Mouse (Mus musculus): ENCODE results near the gene Rassf3. TPM values are rescaled to one million over a fixed set of nuclear protein-coding genes. Genes with fewer than 3 reads are reported as not detected.
A peak's percentile ranks its signal among the peaks of the same experiment; 100 is the strongest.

Rassf3 gene
- polyA plus RNA-seq, 1 experiment from 2014 or later = 5.8 TPM

DNA sequence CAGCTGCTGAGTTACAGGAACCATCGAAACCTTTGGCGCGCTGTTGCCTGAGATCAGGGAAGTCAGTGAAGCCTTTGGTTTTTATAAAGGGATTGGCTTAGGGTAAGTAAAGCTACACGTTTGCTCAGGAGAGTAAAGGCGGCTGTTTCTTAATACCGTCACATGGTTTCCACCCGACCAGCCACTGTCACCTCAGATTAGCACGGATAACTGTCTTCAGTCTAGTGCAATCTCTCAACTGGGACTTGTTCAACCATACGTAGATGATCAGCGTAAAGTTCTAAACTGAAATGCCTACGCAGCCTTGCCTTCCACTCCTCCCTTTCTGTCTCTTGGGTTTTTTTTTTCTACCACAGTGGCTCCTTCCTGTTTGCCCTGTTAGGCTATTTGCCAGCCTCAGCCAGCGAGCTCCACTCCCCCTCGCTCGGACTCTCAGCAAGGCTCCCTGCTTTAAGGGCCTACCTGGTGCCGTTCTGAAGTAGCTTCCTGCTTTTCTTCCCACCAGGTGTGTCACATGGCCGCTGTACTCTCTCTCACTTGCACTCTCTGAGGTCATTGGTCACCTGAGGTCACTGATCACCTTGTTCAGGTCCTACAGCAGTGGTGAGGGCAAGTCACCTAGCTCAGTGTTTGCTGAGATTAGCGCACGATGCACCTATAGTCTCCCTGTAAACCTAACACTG is 107.2 kb downstream of the Rassf3 start:
- ATAC-seq (ENCODE audit: low FRiP score) = no peak
- WGBS = 89% methylated on average over 18 of the region's 18 CpGs
- DNase-seq (ENCODE audit: low spot score) = no peak
- Histone ChIP-seq H3K4me3 (replicated peaks; ENCODE audit: low read length) (no peak overlapping the region), H3K9me3 (ENCODE audit: control insufficient read depth, low read length) (no peaks in the 10 kb centered on the region), H3K27me3 (ENCODE audit: control insufficient read depth, insufficient read depth, low read length) (no peaks in the 10 kb centered on the region), H3K36me3 (replicated peaks; ENCODE audit: control insufficient read depth, insufficient read depth) (peaks cover 19% of the 10 kb centered on the region), H3K27ac (no peak overlapping the region), H3K4me1 (replicated peaks; ENCODE audit: control insufficient read depth, insufficient read depth, low read length) (peaks cover 19% of the 10 kb centered on the region), H3K9ac (no peak overlapping the region), H3K4me2 (replicated peaks) (no peak overlapping the region)

- no peak overlapping the region for H3K4me3 ChIP-seq (replicated peaks; ENCODE audit: low read length)
- peaks cover 9% of the 10 kb centered on the region for H3K36me3 ChIP-seq (replicated peaks; ENCODE audit: control insufficient read depth, insufficient read depth)
- no peaks in the 10 kb centered on the region for H3K9me3 ChIP-seq (ENCODE audit: control insufficient read depth, low read length)
- ATAC-seq (ENCODE audit: low FRiP score) = no peak
- DNase-seq (ENCODE audit: low spot score) = no peak
- 92% methylated on average over 9 of the region's 9 CpGs for WGBS
- no peak overlapping the region for H3K9ac ChIP-seq
- H3K4me1 ChIP-seq (replicated peaks; ENCODE audit: control insufficient read depth, insufficient read depth, low read length) = peaks cover 19% of the 10 kb centered on the region
- no peak overlapping the region for H3K4me2 ChIP-seq (replicated peaks)
- H3K27ac ChIP-seq = no peak overlapping the region
- no peaks in the 10 kb centered on the region for H3K27me3 ChIP-seq (ENCODE audit: control insufficient read depth, insufficient read depth, low read length)
Observed at GRCm38 (mm10) chr10:121367780-121368179, 108.4 kb downstream of the Rassf3 start.

DNA sequence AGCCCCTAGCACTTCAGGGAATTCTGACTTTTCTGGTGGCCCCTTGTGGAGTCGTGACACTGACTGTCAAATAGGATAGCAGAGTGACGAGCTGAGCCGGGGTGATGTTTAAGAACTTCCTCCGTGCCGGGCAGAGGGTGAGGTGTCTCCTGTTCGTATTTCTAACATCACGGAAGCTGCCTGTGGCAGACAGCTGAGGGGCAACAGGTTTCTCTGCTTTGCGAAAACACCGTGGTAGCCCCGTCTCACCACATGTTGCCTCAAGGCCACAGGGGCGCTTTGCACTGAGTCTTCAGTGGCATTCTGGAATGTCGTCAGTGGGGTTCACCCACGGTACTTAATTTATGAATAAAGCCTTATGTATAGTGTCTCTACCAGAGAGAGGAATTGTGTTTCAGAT is 108.9 kb downstream of the Rassf3 start:
- H3K36me3 ChIP-seq (replicated peaks; ENCODE audit: control insufficient read depth, insufficient read depth) = peaks cover 9% of the 10 kb centered on the region
- no peak for ATAC-seq (ENCODE audit: low FRiP score)
- no peak overlapping the region for H3K9ac ChIP-seq
- H3K27me3 ChIP-seq (ENCODE audit: control insufficient read depth, insufficient read depth, low read length) = no peaks in the 10 kb centered on the region
- DNase-seq (ENCODE audit: low spot score) = no peak
- H3K27ac ChIP-seq = no peak overlapping the region
- H3K9me3 ChIP-seq (ENCODE audit: control insufficient read depth, low read length) = no peaks in the 10 kb centered on the region
- no peak overlapping the region for H3K4me3 ChIP-seq (replicated peaks; ENCODE audit: low read length)
- WGBS = 85% methylated on average over 13 of the region's 13 CpGs
- H3K4me1 ChIP-seq (replicated peaks; ENCODE audit: control insufficient read depth, insufficient read depth, low read length) = peaks cover 19% of the 10 kb centered on the region
- no peak overlapping the region for H3K4me2 ChIP-seq (replicated peaks)

DNA sequence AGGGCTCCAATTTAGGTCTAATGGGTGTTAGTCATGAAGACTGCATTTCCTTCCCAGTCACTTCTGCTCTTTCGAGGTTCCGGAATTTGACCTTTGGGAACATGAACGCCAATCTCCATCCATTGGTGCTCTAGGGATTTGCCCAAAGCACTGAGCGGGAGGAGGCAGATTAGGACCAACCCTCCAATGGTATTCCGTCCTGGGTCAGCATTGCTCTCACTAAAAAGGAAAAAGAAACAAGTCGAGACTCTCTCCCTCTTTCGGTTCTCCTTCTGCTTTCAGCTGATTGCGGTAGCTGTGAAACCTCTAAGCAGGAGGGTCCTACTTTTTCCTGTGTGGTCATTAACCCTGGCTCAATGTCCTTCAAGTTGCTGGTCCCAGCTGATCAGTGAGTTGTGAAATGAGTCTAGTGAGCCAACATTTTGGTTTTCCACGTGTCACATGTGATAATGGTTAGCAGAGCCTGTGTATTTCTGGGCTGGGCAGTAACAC is 110.3 kb downstream of the Rassf3 start:
- Histone ChIP-seq H3K27me3 (ENCODE audit: control insufficient read depth, insufficient read depth, low read length) (no peaks in the 10 kb centered on the region), H3K4me3 (replicated peaks; ENCODE audit: low read length) (peak overlapping the region; percentile 100), H3K27ac (no peak overlapping the region), H3K9me3 (ENCODE audit: control insufficient read depth, low read length) (no peaks in the 10 kb centered on the region), H3K4me2 (replicated peaks) (peak overlapping the region; percentile 76), H3K36me3 (replicated peaks; ENCODE audit: control insufficient read depth, insufficient read depth) (no peaks in the 10 kb centered on the region; the same call in 1 of the 2 replicates), H3K9ac (peak overlapping the region; percentile 92), H3K4me1 (replicated peaks; ENCODE audit: control insufficient read depth, insufficient read depth, low read length) (peaks cover 19% of the 10 kb centered on the region)
- no peak for ATAC-seq (ENCODE audit: low FRiP score)
- 13% methylated on average over 9 of the region's 9 CpGs for WGBS
- DNase-seq (ENCODE audit: low spot score) = no peak

DNA sequence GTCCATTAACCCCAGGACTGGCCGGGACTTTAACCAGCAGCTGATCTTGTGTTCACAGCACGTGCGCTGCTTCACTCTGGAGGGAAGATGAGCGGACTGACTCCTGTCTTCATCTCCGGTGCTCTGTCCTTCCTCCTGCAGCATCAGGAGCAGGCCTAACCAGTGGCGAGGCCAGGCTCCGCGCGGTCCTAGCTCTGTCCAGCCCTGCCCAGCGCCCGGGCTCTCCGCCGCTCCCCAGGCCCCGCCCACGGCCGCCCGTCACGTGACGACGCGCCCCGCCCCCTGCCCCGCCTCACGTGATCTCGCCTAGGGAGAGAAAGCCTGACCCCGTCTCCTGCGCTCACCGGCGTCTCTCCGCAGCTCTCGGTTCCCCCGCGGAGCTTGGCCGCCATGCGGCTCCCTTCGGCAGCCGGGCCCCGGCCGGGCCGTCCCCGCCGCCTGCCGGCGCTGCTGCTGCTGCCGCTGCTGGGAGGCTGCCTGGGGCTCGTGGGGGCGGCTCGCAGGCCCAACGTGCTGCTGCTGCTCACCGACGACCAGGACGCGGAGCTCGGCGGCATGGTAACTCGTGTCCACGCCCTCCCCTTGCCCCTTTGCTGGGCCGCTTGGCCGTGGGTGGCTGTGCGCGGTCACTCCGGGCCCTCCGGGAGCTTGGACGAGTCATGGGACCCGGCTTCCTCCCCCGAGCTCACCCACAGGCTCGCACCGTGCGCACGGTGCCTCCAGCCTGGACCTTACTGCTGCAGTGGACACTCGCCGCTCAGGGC is 111.2 kb downstream of the Rassf3 start, which contains the start of gene Gns:
Gns (plus strand) TSS at position 290 of the 764 bp plus-strand sequence.
- peak; percentile 88 for DNase-seq (ENCODE audit: low spot score)
- H3K4me3 ChIP-seq (replicated peaks; ENCODE audit: low read length) = peak within 1 kb of the TSS; percentile 100
- H3K4me2 ChIP-seq (replicated peaks) = peak within 1 kb of the TSS; percentile 76
- H3K4me1 ChIP-seq (replicated peaks; ENCODE audit: control insufficient read depth, insufficient read depth, low read length) = peaks cover 19% of the 10 kb centered on the region
- peak within 1 kb of the TSS; percentile 76 for H3K27ac ChIP-seq
- H3K27me3 ChIP-seq (ENCODE audit: control insufficient read depth, insufficient read depth, low read length) = no peaks in the 10 kb centered on the region
- no peaks in the 10 kb centered on the region for H3K9me3 ChIP-seq (ENCODE audit: control insufficient read depth, low read length)
- no peaks in the 10 kb centered on the region for H3K36me3 ChIP-seq (replicated peaks; ENCODE audit: control insufficient read depth, insufficient read depth)
- under 1% methylated on average over 62 of the region's 72 CpGs for WGBS
- peak within 1 kb of the TSS; percentile 92 for H3K9ac ChIP-seq
- peak; percentile 97 for ATAC-seq (ENCODE audit: low FRiP score)

DNA sequence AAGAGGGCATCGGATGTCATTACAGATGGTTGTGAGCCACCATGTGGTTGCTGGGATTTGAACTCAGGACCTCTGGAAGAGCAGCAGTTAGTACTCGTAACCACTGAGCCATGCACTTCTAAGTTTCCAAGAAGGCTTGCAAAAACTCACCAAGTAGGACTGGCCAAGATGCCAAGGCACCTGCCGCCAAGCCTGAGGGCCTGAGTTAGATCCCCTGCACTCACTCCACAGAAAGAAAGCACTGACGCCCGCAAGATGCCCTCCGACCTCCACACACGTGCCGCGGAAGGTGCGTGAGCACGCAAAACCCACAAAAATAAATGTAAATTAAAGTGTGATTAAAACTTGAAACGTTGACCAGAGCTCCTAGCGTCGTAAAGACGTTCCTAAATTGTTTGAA is 111.8 kb downstream of the Rassf3 start:
- ATAC-seq (ENCODE audit: low FRiP score) (no peak), DNase-seq (ENCODE audit: low spot score) (no peak)

GRCm38 (mm10) chr10:121363201-121363600 is 112.9 kb downstream of the Rassf3 start:
- Histone ChIP-seq H3K4me2 (replicated peaks) (no peak overlapping the region), H3K27me3 (ENCODE audit: control insufficient read depth, insufficient read depth, low read length) (no peaks in the 10 kb centered on the region), H3K27ac (no peak overlapping the region), H3K4me3 (replicated peaks; ENCODE audit: low read length) (no peak overlapping the region), H3K36me3 (replicated peaks; ENCODE audit: control insufficient read depth, insufficient read depth) (no peaks in the 10 kb centered on the region), H3K9me3 (ENCODE audit: control insufficient read depth, low read length) (no peaks in the 10 kb centered on the region), H3K4me1 (replicated peaks; ENCODE audit: control insufficient read depth, insufficient read depth, low read length) (peaks cover 19% of the 10 kb centered on the region), H3K9ac (no peak overlapping the region)
- 86% methylated on average over 8 of the region's 8 CpGs for WGBS
- ATAC-seq (ENCODE audit: low FRiP score) (no peak), DNase-seq (ENCODE audit: low spot score) (no peak)

More for the DNA sequence above, 111.8 kb downstream of the Rassf3 start:
- no peaks in the 10 kb centered on the region for H3K36me3 ChIP-seq (replicated peaks; ENCODE audit: control insufficient read depth, insufficient read depth)
- peak overlapping the region; percentile 100 for H3K4me3 ChIP-seq (replicated peaks; ENCODE audit: low read length)
- peak overlapping the region; percentile 76 for H3K4me2 ChIP-seq (replicated peaks)
- peaks cover 19% of the 10 kb centered on the region for H3K4me1 ChIP-seq (replicated peaks; ENCODE audit: control insufficient read depth, insufficient read depth, low read length)
- peak overlapping the region; percentile 92 for H3K9ac ChIP-seq
- 29% methylated on average over 15 of the region's 15 CpGs for WGBS
- H3K27me3 ChIP-seq (ENCODE audit: control insufficient read depth, insufficient read depth, low read length) = no peaks in the 10 kb centered on the region
- H3K9me3 ChIP-seq (ENCODE audit: control insufficient read depth, low read length) = no peaks in the 10 kb centered on the region
- peak overlapping the region; percentile 62; the same call in 1 of the 2 replicates for H3K27ac ChIP-seq

DNA sequence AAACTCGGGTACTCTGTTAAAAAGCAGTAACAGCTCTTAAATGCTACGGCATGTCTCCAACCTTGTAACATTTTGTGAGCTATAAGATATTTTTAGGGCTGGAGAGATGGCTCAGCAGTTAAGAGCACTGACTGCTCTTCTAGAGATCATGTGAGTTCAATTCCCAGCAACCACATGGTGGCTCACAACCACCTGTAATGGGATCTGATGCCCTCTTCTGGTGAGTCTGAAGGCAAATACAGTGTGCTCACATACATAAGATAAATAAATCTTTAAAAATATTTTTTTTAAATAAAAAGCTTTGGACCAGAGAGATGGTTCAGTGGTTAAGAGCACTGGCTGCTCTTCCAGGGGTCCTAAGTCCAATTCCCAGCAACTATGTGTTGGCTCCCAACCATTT is 115.8 kb downstream of the Rassf3 start:
- Histone ChIP-seq H3K4me1 (replicated peaks; ENCODE audit: control insufficient read depth, insufficient read depth, low read length) (peaks cover 1% of the 10 kb centered on the region; the same call in 1 of the 2 replicates), H3K27ac (no peak overlapping the region), H3K4me3 (replicated peaks; ENCODE audit: low read length) (no peak overlapping the region), H3K9me3 (ENCODE audit: control insufficient read depth, low read length) (no peaks in the 10 kb centered on the region), H3K9ac (no peak overlapping the region), H3K36me3 (replicated peaks; ENCODE audit: control insufficient read depth, insufficient read depth) (no peaks in the 10 kb centered on the region), H3K27me3 (ENCODE audit: control insufficient read depth, insufficient read depth, low read length) (no peaks in the 10 kb centered on the region), H3K4me2 (replicated peaks) (no peak overlapping the region)
- DNase-seq (ENCODE audit: low spot score) = no peak
- no peak for ATAC-seq (ENCODE audit: low FRiP score)
- 91% methylated on average over 2 of the region's 2 CpGs for WGBS

Measured in hindbrain, embryonic 14.5 days (tissue).